Comparison of ENCODE assay signal across 24 mouse cellular contexts in the genomic region with DNA sequence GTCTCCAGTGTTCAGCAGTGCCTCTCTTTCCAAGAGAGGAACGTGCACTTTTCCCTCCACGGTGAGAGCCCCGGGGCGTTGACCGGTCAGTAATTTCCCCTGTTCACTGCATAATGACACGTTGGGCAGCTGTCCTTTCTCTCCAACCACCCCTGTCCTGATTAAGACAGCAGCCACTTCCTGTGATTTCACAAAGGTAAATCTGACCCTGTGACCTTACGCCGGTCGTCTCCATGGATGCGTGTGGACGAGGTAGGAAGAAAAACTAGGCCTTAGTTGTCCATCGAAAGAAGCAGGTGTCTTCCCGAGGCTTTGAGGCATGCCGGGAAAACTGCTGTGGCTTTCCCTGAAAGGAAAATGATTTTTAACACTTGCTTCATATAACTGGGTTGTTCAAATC. TPM values are rescaled to one million over a fixed set of nuclear protein-coding genes. Genes with fewer than 3 reads are reported as not detected.
"Had no signal": no experiment of that assay in that cellular context is flagged by ENCODE, and none has a peak within 500 bp of the region (broad histone marks: within the 10 kb centered on the region; RNA-seq: fewer than 3 reads in every experiment).

No protein-coding gene starts in this region.

- ATAC-seq: hindbrain, embryonic 16.5 days; inflammation-experienced regulatory T-cells, adult 6 months; intestine, embryonic 15.5 days; intestine, postnatal 0 days had no signal

- H3K9me3 ChIP-seq: heart, embryonic 10.5 days; hindbrain, embryonic 10.5 days; hindbrain, embryonic 12.5 days; intestine, embryonic 15.5 days; limb, embryonic 10.5 days; limb, embryonic 12.5 days had no signal

- H3K27ac ChIP-seq: gastrocnemius, adult 2 months; heart, adult 2 months; heart, embryonic 10.5 days; hindbrain, embryonic 12.5 days; hindbrain, embryonic 14.5 days; intestine, embryonic 15.5 days; layer of hippocampus, adult 2 months; left cerebral cortex, adult 2 months; limb, embryonic 10.5 days; limb, embryonic 12.5 days had no signal

- H3K4me1 ChIP-seq: heart, embryonic 12.5 days; hindbrain, embryonic 12.5 days; limb, embryonic 10.5 days; limb, embryonic 12.5 days had no signal

- H3K27me3 ChIP-seq: intestine, embryonic 15.5 days; limb, embryonic 12.5 days had no signal

- H3K9ac ChIP-seq: heart, embryonic 12.5 days; hindbrain, embryonic 12.5 days; hindbrain, embryonic 14.5 days; intestine, embryonic 15.5 days; limb, embryonic 12.5 days had no signal

- H3K36me3 ChIP-seq: heart, embryonic 10.5 days; heart, embryonic 12.5 days; hindbrain, embryonic 10.5 days; hindbrain, embryonic 12.5 days; intestine, embryonic 15.5 days; limb, embryonic 10.5 days; limb, embryonic 12.5 days had no signal

- H3K4me2 ChIP-seq: heart, embryonic 12.5 days; hindbrain, embryonic 12.5 days; hindbrain, embryonic 14.5 days; limb, embryonic 12.5 days had no signal

- DNase-seq: gastrocnemius, postnatal 10 days; gastrocnemius, postnatal 25 days; heart, adult 2 months; heart, postnatal 10 days; heart, postnatal 4 days; kidney, adult 18-20 months; kidney, adult 8-10 months; kidney, postnatal 10 days; kidney, postnatal 4 days; liver had no signal

- H3K4me3 ChIP-seq: gastrocnemius, adult 2 months; heart, adult 2 months; heart, embryonic 10.5 days; heart, embryonic 12.5 days; hindbrain, embryonic 10.5 days; hindbrain, embryonic 12.5 days; intestine, embryonic 15.5 days; layer of hippocampus, adult 2 months; left cerebral cortex, adult 2 months; limb, embryonic 10.5 days; limb, embryonic 12.5 days had no signal

RNA-seq across cellular contexts. Expression of a gene that starts 20.3 kb away (rescaled TPM):
- polyA plus RNA-seq: limb, embryonic 10.5 days had no signal

RNA-seq across cellular contexts. Expression of a gene that starts 58.5 kb away (rescaled TPM):
- polyA plus RNA-seq: inflammation-experienced regulatory T-cells, adult 6 months had no signal
